Mouse (Mus musculus) heart, embryonic 14.5 days (tissue): Measurements from ENCODE around the gene Baiap2. TPM values are rescaled to one million over a fixed set of nuclear protein-coding genes. Genes with fewer than 3 reads are reported as not detected.

Experiments used
- ATAC-seq: fragments of 200-750 bp; cut with Nextera tagmentation; 2 replicates; pipeline ENCODE4 v1.8.0; 2017; ENCODE audit warnings: low read depth, moderate TSS enrichment; ENCODE audit not compliant: insufficient number of reproducible peaks, insufficient read depth, low FRiP score
- H3K27ac ChIP-seq, 2 experiments: fragments of 200-500 bp in 1 of 2; fragments of 300-500 bp in 1 of 2; sonication (generic) in 1 of 2; replicated peaks in 1 of 2; 2 replicates each; pipeline ENCODE4 v1.5.1; 2012 to 2014; ENCODE audit warnings: low read depth in 2 of 2, low read length in 2 of 2, control low read depth in 1 of 2, mild to moderate bottlenecking in 1 of 2, mixed read lengths in 1 of 2; ENCODE audit not compliant: control insufficient read depth in 1 of 2, insufficient read depth in 1 of 2
- H3K27me3 ChIP-seq: fragments of 300-500 bp; sonication (generic); 2 replicates; pipeline ENCODE4 v1.6.1; 2014; ENCODE audit warnings: mild to moderate bottlenecking, low read length, control low read depth; ENCODE audit not compliant: control insufficient read depth, insufficient read depth
- H3K36me3 ChIP-seq: fragments of 300-500 bp; sonication (generic); 2 replicates; pipeline ENCODE4 v1.6.1; 2014; ENCODE audit warnings: mild to moderate bottlenecking, control low read depth, low read length, mixed read lengths; ENCODE audit not compliant: control insufficient read depth, insufficient read depth
- H3K4me1 ChIP-seq, 2 experiments: fragments of 200-500 bp in 1 of 2; fragments of 300-500 bp in 1 of 2; sonication (generic) in 1 of 2; 2 replicates each; pipeline ENCODE4 v1.6.1; 2012 to 2014; ENCODE audit warnings: low read length in 2 of 2, control low read depth in 1 of 2, mixed read lengths in 1 of 2; ENCODE audit not compliant: control insufficient read depth in 2 of 2, insufficient read depth in 2 of 2
- H3K4me2 ChIP-seq: fragments of 300-500 bp; sonication (generic); 2 replicates; pipeline ENCODE4 v1.6.1; 2014; ENCODE audit warnings: mild to moderate bottlenecking, low read length
- H3K4me3 ChIP-seq, 2 experiments: fragments of 200-500 bp in 1 of 2; fragments of 300-500 bp in 1 of 2; sonication (generic) in 1 of 2; 2 replicates each; pipeline ENCODE4 v1.5.1; 2012 to 2014; ENCODE audit warnings: low read length in 2 of 2, mild to moderate bottlenecking in 2 of 2, control low read depth in 1 of 2, low read depth in 1 of 2, moderate library complexity in 1 of 2; ENCODE audit not compliant: control insufficient read depth in 1 of 2, insufficient read depth in 1 of 2
- H3K9ac ChIP-seq: fragments of 300-500 bp; sonication (generic); 2 replicates; pipeline ENCODE4 v1.6.1; 2014; ENCODE audit warnings: mild to moderate bottlenecking, low read length
- H3K9me3 ChIP-seq: fragments of 300-500 bp; sonication (generic); 2 replicates; pipeline ENCODE4 v1.6.1; 2016; ENCODE audit warnings: low read length, control low read depth; ENCODE audit not compliant: control insufficient read depth
- WGBS: fragments of 180-500 bp; shearing (Covaris S2); extraction: QIAGEN DNeasy Blood & Tissue Kit; methylation state at CpG from one replicate; pipeline ENCODE4 v1.1.7; 2014; 5-methylcytosine and 5-hydroxymethylcytosine counted together
- polyA plus RNA-seq: library from polyadenylated mRNA; unstranded; fragments of >200 nt; fragmentation: Nextera tagmentation; extraction: Ambion mirVana; gene quantifications from 2 replicates; pipeline ENCODE4 v1.2.1, GENCODE M21; 2014

Gene Baiap2
- polyA plus RNA-seq, 1 experiment from 2014 or later = 13.2 TPM

GRCm38 (mm10) chr11:119947426-119947825 lies 4.9 kb downstream of the Baiap2 start:
- ATAC-seq = no peak
- WGBS = 93% methylated on average over 1 of the region's 1 CpGs

GRCm38 (mm10) chr11:119947897-119948296 lies 5.3 kb downstream of the Baiap2 start:
- no peaks in the 10 kb centered on the region for H3K36me3 ChIP-seq
- peaks cover 29 to 40% of the 10 kb centered on the region in 2 experiments for H3K4me1 ChIP-seq
- no peak for ATAC-seq
- no peak overlapping the region for H3K4me3 ChIP-seq
- 68% methylated on average over 2 of the region's 2 CpGs for WGBS
- H3K4me2 ChIP-seq = no peak overlapping the region
- H3K9ac ChIP-seq = no peak overlapping the region
- no peak overlapping the region for H3K27ac ChIP-seq
- H3K9me3 ChIP-seq = no peaks in the 10 kb centered on the region
- no peaks in the 10 kb centered on the region for H3K27me3 ChIP-seq

More at GRCm38 (mm10) chr11:119947426-119947825, 4.9 kb downstream of the Baiap2 start:
- Histone ChIP-seq H3K27me3 (no peaks in the 10 kb centered on the region), H3K9ac (no peak overlapping the region), H3K4me2 (no peak overlapping the region), H3K4me3 (no peak overlapping the region), H3K4me1 (peaks cover 24 to 35% of the 10 kb centered on the region in 2 experiments), H3K36me3 (no peaks in the 10 kb centered on the region), H3K27ac (no peak overlapping the region), H3K9me3 (no peaks in the 10 kb centered on the region)

- Histone ChIP-seq H3K4me1 (peaks cover 30 to 44% of the 10 kb centered on the region in 2 experiments), H3K27me3 (no peaks in the 10 kb centered on the region), H3K4me3 (no peak overlapping the region), H3K9me3 (no peaks in the 10 kb centered on the region), H3K4me2 (no peak overlapping the region), H3K27ac (peak overlapping the region in 1 of 2 experiments; percentile 48; a peak in 2 of 4 replicates), H3K36me3 (no peaks in the 10 kb centered on the region), H3K9ac (no peak overlapping the region)
- 55% methylated on average over 4 of the region's 4 CpGs for WGBS
- ATAC-seq = no peak
Observed at GRCm38 (mm10) chr11:119948305-119948704, 5.7 kb downstream of the Baiap2 start.

- H3K36me3 ChIP-seq = no peaks in the 10 kb centered on the region
- H3K4me2 ChIP-seq = no peak overlapping the region
- 0 out of 2 replicates have a peak overlapping the region, but pooled peaks have one; percentile 26 for H3K9ac ChIP-seq
- peaks cover 32 to 49% of the 10 kb centered on the region in 2 experiments for H3K4me1 ChIP-seq
- H3K27me3 ChIP-seq = no peaks in the 10 kb centered on the region
- H3K27ac ChIP-seq = peak overlapping the region in 1 of 2 experiments; percentile 48; a peak in 2 of 4 replicates
- no peak overlapping the region for H3K4me3 ChIP-seq
- H3K9me3 ChIP-seq = no peaks in the 10 kb centered on the region
- 48% methylated on average over 2 of the region's 2 CpGs for WGBS
- no peak for ATAC-seq
Observed at GRCm38 (mm10) chr11:119948803-119949202, 6.2 kb downstream of the Baiap2 start.

- Histone ChIP-seq H3K36me3 (no peaks in the 10 kb centered on the region), H3K27ac (no peak overlapping the region), H3K9me3 (no peaks in the 10 kb centered on the region), H3K9ac (no peak overlapping the region), H3K27me3 (no peaks in the 10 kb centered on the region), H3K4me1 (peaks cover 46 to 61% of the 10 kb centered on the region in 2 experiments), H3K4me2 (no peak overlapping the region), H3K4me3 (no peak overlapping the region)
- ATAC-seq = no peak
- WGBS = 97% methylated on average over 3 of the region's 3 CpGs
Observed at GRCm38 (mm10) chr11:119950535-119950934, 8.0 kb downstream of the Baiap2 start.

GRCm38 (mm10) chr11:119951326-119951725 lies 8.8 kb downstream of the Baiap2 start:
- Histone ChIP-seq H3K27me3 (no peaks in the 10 kb centered on the region), H3K4me3 (no peak overlapping the region), H3K9me3 (no peaks in the 10 kb centered on the region), H3K4me1 (peaks cover 49 to 69% of the 10 kb centered on the region in 2 experiments), H3K4me2 (no peak overlapping the region), H3K27ac (no peak overlapping the region), H3K9ac (no peak overlapping the region), H3K36me3 (no peaks in the 10 kb centered on the region)
- 87% methylated on average over 6 of the region's 6 CpGs for WGBS
- no peak for ATAC-seq

GRCm38 (mm10) chr11:119952429-119953224 lies 10.1 kb downstream of the Baiap2 start:
- Histone ChIP-seq H3K4me1 (peaks cover 49 to 68% of the 10 kb centered on the region in 2 experiments), H3K36me3 (no peaks in the 10 kb centered on the region), H3K4me2 (no peak overlapping the region), H3K9me3 (no peaks in the 10 kb centered on the region), H3K27ac (peak overlapping the region in 1 of 2 experiments; percentile 41; a peak in 1 of 4 replicates), H3K9ac (no peak overlapping the region), H3K27me3 (no peaks in the 10 kb centered on the region), H3K4me3 (no peak overlapping the region)
- WGBS = 66% methylated on average over 5 of the region's 5 CpGs
- no peak for ATAC-seq
